Mouse (Mus musculus) right cerebral cortex, postnatal 10 days (tissue): ENCODE results near the gene Adcy1.
A peak's percentile ranks its signal among the peaks of the same experiment; 100 is the strongest.

Experiments used
- DNase-seq, 2 experiments: peaks; one replicate each; pipeline ENCODE4 v3.0.0; 2021; ENCODE audit warnings: low spot score in 2 of 2

Adcy1 gene

DNA sequence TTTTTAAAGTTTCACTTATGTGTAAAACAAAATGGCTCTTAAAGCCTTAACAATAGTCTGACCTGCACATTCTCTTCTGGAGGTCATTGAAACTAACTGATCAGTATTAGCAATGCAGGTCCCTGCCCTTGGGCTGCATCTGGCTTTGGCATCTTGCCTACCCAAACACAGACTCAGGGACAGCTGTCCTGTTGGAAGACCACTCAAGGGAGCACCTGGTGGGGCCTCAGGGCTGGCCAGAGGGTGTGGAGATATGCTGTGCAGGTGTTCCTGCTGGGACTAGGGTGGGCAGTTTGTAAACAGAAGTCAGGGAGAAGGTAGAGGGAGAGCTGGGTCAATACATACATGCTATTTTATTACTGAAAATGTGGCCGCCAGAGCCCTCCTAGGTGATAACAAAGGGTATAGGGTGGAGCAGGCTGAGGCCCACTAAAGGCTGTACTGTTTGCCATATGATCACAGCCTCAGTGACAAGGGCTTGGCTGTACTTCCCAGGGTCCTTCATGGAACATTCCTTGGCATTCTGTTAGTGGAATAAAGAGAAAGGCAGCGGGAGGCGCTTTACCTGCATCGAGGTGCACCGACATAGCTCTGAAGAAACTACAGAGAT is 73.1 kb downstream of the Adcy1 start:
- DNase-seq: no peak

- DNase-seq: no peak
Observed at GRCm38 (mm10) chr11:7138370-7138769, 75.1 kb downstream of the Adcy1 start.

DNA sequence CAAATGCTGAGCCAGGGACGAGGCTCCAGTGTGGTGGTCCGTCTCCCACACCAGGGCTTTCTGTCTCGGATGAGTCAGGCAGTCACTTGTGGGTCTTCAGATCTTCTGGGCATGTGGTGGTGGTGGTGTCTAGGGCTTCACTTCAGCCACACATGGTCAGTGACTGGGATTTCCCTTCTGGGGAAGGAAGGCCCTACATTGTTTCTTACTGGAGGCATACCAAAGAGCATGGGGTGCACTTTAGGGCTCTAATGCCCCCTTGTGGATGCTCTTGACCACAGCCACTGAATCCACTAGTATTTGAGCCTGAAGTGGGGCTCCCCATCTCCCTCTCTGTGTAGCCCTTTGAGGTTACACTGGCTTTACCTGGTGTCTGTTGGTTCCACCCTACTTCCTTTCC is 77.2 kb downstream of the Adcy1 start:
- DNase-seq: peak in 1 of 2 experiments; percentile 62

DNA sequence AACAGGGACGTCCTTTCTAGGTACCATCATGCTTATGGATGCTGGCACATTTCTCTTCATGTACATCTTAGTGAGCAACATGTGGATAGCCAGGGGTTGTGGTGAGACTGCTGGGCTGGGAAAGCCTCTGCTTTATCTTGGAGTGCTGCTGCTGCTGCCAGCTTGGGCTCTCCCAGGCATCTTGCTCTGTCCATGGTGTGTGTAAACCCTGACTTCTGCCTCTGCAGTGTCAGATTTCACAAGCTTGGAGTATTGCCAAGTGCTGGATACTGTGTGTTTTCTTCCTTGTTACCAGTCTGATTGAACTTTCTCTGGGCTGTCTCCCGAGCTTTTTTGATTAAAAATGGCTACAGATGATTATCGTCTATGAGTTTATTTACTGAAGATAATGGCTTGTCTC is 79.4 kb downstream of the Adcy1 start:
- DNase-seq: no peak

DNA sequence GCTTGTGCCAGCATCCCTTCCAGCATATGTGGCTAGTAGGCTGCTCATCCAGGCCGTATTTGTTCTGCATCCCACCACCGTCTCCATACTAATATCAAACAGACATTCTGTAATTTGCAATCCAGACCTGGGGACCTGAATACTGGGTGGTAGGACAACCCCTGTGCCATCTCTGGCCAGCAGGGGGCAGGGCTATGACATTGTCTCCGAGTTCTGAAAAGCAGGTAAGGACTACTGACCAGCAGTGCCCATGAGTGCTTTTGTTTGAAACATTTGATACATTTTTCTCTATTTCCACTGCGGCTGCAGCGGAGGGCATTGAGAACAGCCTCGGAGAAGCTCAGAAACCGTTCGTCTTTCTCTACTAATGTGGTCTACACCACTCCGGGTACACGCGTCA is 81.1 kb downstream of the Adcy1 start:
- DNase-seq: no peak

DNA sequence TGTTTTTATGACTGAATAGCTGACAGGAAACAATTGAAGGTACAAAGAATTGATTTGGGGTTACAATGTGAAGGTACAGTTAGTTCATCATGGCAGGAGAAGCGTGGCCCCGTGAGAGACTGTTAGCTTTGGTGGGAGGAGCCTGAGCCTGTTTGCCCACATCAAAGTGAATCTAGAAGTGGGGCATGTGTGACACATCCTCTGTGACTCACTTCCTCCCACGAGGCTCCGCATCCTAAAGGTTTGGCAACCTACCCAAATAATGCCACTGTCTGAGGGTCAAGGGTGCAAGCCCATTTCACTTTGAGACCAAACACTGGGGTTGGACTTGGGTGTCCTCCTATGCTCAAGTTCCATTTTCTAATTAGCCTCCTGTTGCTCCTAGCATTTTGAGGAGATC is 81.9 kb downstream of the Adcy1 start:
- DNase-seq: no peak

DNA sequence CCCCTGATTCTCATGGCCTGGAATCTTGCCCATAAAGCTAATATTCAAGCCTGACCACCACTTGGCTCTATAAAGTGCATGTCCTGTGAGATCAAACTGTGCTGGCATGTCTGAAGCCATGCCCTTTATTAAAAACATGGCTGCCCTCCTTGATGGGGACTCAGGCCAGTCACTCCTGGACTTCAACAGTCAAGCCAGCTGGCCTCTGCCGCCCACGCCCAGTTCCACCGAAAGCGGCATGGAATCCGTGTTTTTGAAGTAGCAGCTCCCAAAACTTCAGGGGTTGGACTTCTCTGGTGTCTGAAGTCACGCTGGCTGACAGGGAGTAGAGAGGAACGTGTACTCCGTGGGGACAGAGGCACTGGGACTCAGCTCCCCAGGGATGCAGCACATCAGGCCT is 84.2 kb downstream of the Adcy1 start:
- no peak for DNase-seq

DNA sequence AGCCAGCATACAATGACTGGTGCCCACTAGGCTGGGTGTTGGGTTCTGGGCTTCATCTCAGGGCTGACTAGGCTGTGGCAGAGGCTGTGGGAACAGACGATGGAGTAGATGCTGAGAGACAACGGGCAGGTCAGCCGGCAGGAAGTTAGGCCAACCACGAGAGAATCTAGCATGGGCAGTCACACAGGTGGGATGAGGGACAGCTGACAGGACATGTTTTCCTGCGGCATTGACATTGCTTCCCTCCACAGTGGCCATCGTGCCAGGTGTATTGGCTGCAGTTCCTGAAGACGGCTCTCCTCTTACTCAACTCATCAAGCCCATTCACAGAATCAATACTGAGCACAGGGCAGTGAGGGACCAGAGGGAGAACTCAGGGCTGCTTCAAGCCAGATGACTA is 84.7 kb downstream of the Adcy1 start:
- no peak for DNase-seq

GRCm38 (mm10) chr11:7149471-7149870 is 86.2 kb downstream of the Adcy1 start:
- DNase-seq: no peak

GRCm38 (mm10) chr11:7150511-7150910 is 87.2 kb downstream of the Adcy1 start:
- DNase-seq: no peak

DNA sequence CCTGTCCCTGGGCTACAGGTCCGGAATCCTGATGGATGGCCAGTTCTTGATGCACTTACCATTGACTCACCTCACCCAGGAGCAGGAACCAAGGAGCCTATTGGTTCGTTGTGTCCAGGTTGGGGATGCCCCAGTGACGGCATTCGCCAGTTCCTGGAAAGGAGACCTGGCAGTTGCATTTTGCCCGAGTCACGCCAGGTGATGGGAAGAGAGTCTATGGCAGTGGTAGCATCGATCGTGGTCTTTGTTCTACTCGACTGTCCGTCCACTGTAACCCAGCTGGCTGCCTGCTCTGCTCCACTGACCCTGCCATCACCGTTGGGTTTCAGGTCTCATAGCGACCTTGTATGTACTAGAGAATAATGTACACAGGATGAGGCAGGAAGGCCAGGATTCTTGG is 89.1 kb downstream of the Adcy1 start:
- DNase-seq: no peak

- DNase-seq: no peak
Observed at GRCm38 (mm10) chr11:7153081-7153480, 89.8 kb downstream of the Adcy1 start.

GRCm38 (mm10) chr11:7156427-7156826 is 93.1 kb downstream of the Adcy1 start:
- DNase-seq: no peak

GRCm38 (mm10) chr11:7158196-7158595 is 94.9 kb downstream of the Adcy1 start:
- no peak for DNase-seq

- DNase-seq: no peak
Observed at GRCm38 (mm10) chr11:7160146-7160545, 96.9 kb downstream of the Adcy1 start.

GRCm38 (mm10) chr11:7160637-7161101 is 97.4 kb downstream of the Adcy1 start:
- DNase-seq: no peak

- no peak for DNase-seq
Observed at GRCm38 (mm10) chr11:7161502-7162174, 98.3 kb downstream of the Adcy1 start.

DNA sequence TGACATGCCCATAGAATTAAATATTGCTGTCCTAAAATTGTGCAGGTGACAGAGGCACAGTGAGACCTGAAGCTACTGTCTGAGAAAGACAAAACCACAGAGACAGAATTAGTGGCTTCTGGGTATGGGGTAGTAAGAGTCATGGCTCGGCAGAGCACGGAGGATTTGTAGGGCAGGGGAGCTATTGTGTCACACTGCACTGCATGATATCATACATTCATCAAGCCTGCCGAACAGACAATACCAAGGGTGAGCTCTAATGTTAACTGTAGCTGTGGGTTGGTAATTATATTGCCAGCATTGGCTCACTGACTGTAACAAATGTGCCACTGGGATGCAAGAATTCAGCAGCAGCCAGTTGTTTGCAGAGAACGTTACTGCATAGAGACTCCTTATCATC is 101.1 kb downstream of the Adcy1 start:
- DNase-seq: no peak

DNA sequence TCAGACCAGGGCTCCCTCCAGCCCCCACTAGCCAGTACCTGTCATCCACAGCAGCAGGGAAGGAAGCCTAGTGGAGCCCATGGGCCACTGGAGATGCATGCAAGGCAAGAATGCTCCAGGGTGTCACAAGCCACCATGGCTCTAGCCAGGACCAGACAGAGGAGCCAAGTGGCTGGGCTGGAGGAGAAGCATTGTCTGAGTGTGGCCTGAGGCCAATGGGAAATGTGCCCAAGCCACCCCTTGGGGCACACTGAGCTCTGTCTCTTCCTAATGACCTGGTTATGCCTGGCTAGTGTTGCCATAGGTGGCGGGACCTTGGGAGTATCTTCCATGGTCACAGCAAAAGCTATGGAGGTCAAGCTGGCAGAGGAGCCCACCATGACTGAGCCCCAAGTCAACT is 106.4 kb downstream of the Adcy1 start:
- no peak for DNase-seq

DNA sequence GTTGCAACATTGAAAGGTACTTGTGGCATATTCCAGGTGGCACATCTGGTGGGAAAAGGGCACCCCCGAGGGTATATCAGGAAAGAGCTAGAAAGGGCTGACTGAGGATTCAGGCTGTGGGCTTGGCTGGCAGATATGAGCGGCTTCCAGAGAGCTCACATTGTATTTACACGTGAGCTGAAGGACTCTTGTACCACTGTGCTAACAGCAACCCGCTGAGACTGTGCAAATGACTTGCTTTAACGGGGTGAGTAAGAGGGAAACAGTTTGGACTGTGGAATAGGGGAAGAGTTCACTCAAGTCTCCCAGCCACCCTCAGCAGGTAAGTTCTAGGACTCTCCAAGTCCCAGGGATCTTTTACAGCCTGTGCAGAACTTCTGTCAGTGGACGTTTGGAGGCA is 110.4 kb downstream of the Adcy1 start:
- no peak for DNase-seq

DNA sequence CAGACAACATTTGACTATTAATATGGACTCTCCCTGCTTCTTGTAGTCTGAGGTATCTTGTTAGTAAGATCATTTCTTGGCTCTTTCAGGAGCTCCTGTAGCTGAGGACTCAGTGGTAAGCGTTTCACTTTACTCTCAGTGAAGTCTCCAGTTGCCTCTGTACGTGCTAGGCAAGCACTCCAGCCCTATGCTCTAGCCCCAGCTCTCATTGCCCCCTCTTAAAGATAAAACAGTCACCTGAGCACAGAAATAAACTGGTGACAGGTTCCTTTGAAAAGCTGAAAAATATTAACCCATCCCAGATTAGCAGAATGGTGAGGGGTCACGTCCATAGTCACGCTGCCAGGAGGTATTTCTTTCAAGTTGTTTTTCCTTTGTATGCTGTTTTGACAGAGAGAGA is 115.4 kb downstream of the Adcy1 start:
- no peak for DNase-seq

DNA sequence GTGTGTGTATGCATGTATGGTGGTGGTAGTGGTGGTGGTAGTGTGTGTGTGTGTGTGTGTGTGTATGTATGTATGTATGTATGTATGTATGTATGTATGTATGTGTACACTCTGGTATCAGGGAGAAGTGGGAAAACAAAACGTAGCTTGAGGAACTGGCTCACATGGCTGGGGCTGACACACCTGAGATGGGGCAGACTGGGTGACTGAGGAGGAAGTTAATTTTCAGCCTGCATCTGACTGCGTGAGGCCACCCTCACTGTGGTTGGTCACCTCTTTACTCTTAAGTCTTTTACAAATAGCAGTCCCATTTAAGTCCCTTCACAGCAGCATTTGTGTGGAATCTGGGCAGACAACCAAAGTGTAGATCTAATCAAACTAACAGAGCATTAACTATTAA is 116.0 kb downstream of the Adcy1 start:
- no peak for DNase-seq

GRCm38 (mm10) chr11:7182409-7183042 is 119.2 kb downstream of the Adcy1 start:
- DNase-seq: no peak
